ENCODE assay signal across 9 mouse cellular contexts in the genomic region with DNA sequence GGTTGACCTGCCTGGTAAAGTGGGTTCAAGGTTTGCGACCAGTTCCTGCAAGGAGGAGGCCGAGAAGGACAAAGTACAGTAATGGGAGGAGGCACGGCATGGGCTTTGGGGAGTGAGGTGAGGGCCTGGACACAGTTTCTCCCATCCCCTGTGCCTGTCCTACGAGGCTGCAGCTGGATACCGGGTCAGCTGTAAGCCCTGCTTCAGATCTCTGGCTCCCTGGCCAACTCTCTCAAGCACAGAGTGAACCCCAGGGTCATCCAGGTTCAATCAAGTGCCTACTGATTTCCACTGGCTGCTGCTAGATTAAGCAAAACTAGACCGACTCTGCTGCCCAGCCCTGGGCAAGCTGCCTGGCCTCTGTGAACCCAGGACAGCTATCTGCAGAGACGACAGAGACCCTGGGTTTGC. TPM values are rescaled to one million over a fixed set of nuclear protein-coding genes. Genes with fewer than 3 reads are reported as not detected.
DNase-seq lines count a peak whose midpoint lies in the region; ATAC-seq lines count a peak whose summit lies in the region.
"Had no signal": no experiment of that assay in that cellular context is flagged by ENCODE, and none has a peak within 500 bp of the region (broad histone marks: within the 10 kb centered on the region; RNA-seq: fewer than 3 reads in every experiment).

No protein-coding gene starts in this region.

- peaks cover 11% of the 10 kb centered on the region for H3K36me3 ChIP-seq in heart, embryonic 12.5 days
- 0 out of 2 replicates have a peak, but pooled peaks cover 3% of the 10 kb centered on the region for H3K36me3 ChIP-seq in embryonic facial prominence, embryonic 13.5 days
- H3K36me3 ChIP-seq in hindbrain, embryonic 13.5 days: no peaks in the 10 kb centered on the region
- H3K36me3 ChIP-seq in liver, embryonic 16.5 days (ENCODE audit: control insufficient read depth, insufficient read depth): no peaks in the 10 kb centered on the region
- H3K36me3 ChIP-seq: G1E had no signal

- H3K27me3 ChIP-seq in heart, embryonic 12.5 days (replicated peaks): no peaks in the 10 kb centered on the region
- H3K27me3 ChIP-seq in embryonic facial prominence, embryonic 13.5 days: no peaks in the 10 kb centered on the region
- H3K27me3 ChIP-seq in hindbrain, embryonic 13.5 days: no peaks in the 10 kb centered on the region
- H3K27me3 ChIP-seq in liver, embryonic 16.5 days (ENCODE audit: control insufficient read depth, insufficient read depth, low read depth, low read length): peaks cover 57% of the 10 kb centered on the region

- peak overlapping the region; percentile 53 for H3K9ac ChIP-seq in heart, embryonic 12.5 days
- H3K9ac ChIP-seq in embryonic facial prominence, embryonic 13.5 days: 0 out of 2 replicates have a peak overlapping the region, but pooled peaks have one; percentile 7
- peak overlapping the region; percentile 98 for H3K9ac ChIP-seq in hindbrain, embryonic 13.5 days
- no peak overlapping the region for H3K9ac ChIP-seq in liver, embryonic 16.5 days (ENCODE audit: low read depth, low read length)

- H3K4me3 ChIP-seq in heart, embryonic 12.5 days: no peak overlapping the region
- H3K4me3 ChIP-seq in embryonic facial prominence, embryonic 13.5 days: no peak overlapping the region
- no peak overlapping the region for H3K4me3 ChIP-seq in hindbrain, embryonic 13.5 days
- H3K4me3 ChIP-seq in liver, embryonic 16.5 days (ENCODE audit: low read depth, low read length): no peak overlapping the region

- no peaks in the 10 kb centered on the region for H3K9me3 ChIP-seq in heart, embryonic 12.5 days (replicated peaks)
- H3K9me3 ChIP-seq in embryonic facial prominence, embryonic 13.5 days: no peaks in the 10 kb centered on the region
- H3K9me3 ChIP-seq in hindbrain, embryonic 13.5 days: no peaks in the 10 kb centered on the region
- no peaks in the 10 kb centered on the region for H3K9me3 ChIP-seq in liver, embryonic 16.5 days (replicated peaks; ENCODE audit: control insufficient read depth, low read length)
- H3K9me3 ChIP-seq: G1E had no signal

- H3K4me1 ChIP-seq in heart, embryonic 12.5 days (replicated peaks): peaks cover 83% of the 10 kb centered on the region
- peaks cover 82% of the 10 kb centered on the region for H3K4me1 ChIP-seq in embryonic facial prominence, embryonic 13.5 days
- peaks cover 92% of the 10 kb centered on the region for H3K4me1 ChIP-seq in hindbrain, embryonic 13.5 days (replicated peaks)
- H3K4me1 ChIP-seq in liver, embryonic 16.5 days (ENCODE audit: control insufficient read depth, low read depth, low read length): peaks cover 9% of the 10 kb centered on the region

- peak overlapping the region; percentile 44 for H3K27ac ChIP-seq in heart, embryonic 12.5 days (ENCODE audit: poor library complexity, severe bottlenecking)
- no peak overlapping the region for H3K27ac ChIP-seq in embryonic facial prominence, embryonic 13.5 days
- peak overlapping the region; percentile 66; the same call in 1 of the 2 replicates for H3K27ac ChIP-seq in hindbrain, embryonic 13.5 days
- peak overlapping the region; percentile 5; the same call in 1 of the 2 replicates for H3K27ac ChIP-seq in liver, embryonic 16.5 days (ENCODE audit: low read length)

- no peak for DNase-seq in heart, adult 9 months (ENCODE audit: low spot score in 2 of 2)
- DNase-seq in right cerebral cortex, adult 2 months (ENCODE audit: low spot score in 2 of 2): no peak
- DNase-seq in frontal cortex, postnatal 14 days (ENCODE audit: low spot score in 2 of 2): no peak
- DNase-seq in ovary, postnatal 14 days (ENCODE audit: low spot score): no peak

- no peak for ATAC-seq in heart, embryonic 12.5 days (ENCODE audit: insufficient number of reproducible peaks, low FRiP score)
- ATAC-seq in embryonic facial prominence, embryonic 13.5 days (ENCODE audit: insufficient number of reproducible peaks, insufficient read depth, low FRiP score, low TSS enrichment, low read depth): no peak
- ATAC-seq in hindbrain, embryonic 13.5 days (ENCODE audit: low FRiP score): no peak
- ATAC-seq in liver, embryonic 16.5 days (ENCODE audit: low read depth): no peak

- 60% methylated on average over 7 of the region's 7 CpGs for WGBS in heart, embryonic 12.5 days
- 81% methylated on average over 7 of the region's 7 CpGs for WGBS in embryonic facial prominence, embryonic 13.5 days
- WGBS in hindbrain, embryonic 13.5 days: 67% methylated on average over 7 of the region's 7 CpGs
- WGBS in liver, embryonic 16.5 days (ENCODE audit: insufficient replicate concordance): 49% methylated on average over 7 of the region's 7 CpGs

- H3K4me2 ChIP-seq in heart, embryonic 12.5 days: peak overlapping the region; percentile 72; the same call in 1 of the 2 replicates
- H3K4me2 ChIP-seq in embryonic facial prominence, embryonic 13.5 days: no peak overlapping the region
- peak overlapping the region; percentile 88 for H3K4me2 ChIP-seq in hindbrain, embryonic 13.5 days
- H3K4me2 ChIP-seq in liver, embryonic 16.5 days (ENCODE audit: low read depth, low read length): no peak overlapping the region

RNA-seq across cellular contexts. Expression of gene Bcar1, which starts 3.3 kb away (rescaled TPM):
- 46.4 and 47.2 TPM in 2 replicates for polyA plus RNA-seq in heart, embryonic 12.5 days (2016; fragmentation: Nextera tagmentation; extraction: Ambion mirVana)
- 35.6 and 37.3 TPM in 2 replicates for polyA plus RNA-seq in embryonic facial prominence, embryonic 13.5 days (2015; fragmentation: Nextera tagmentation; extraction: Ambion mirVana)
- 55.4 and 55.6 TPM in 2 replicates for polyA plus RNA-seq in hindbrain, embryonic 13.5 days (2015; fragmentation: Nextera tagmentation; extraction: Ambion mirVana)
- polyA plus RNA-seq in liver, embryonic 16.5 days (2015; fragmentation: Nextera tagmentation; extraction: Ambion mirVana): 9.5 and 13.1 TPM in 2 replicates

RNA-seq across cellular contexts. Expression of gene Ctrb1, which starts 49.5 kb away (rescaled TPM):
- not detected in 2 replicates for polyA plus RNA-seq in heart, embryonic 12.5 days (2016; fragmentation: Nextera tagmentation; extraction: Ambion mirVana)
- 1.2 TPM in 1 of 2 replicates, not detected in the other for polyA plus RNA-seq in embryonic facial prominence, embryonic 13.5 days (2015; fragmentation: Nextera tagmentation; extraction: Ambion mirVana)
- 3.1 TPM in 1 of 2 replicates, not detected in the other for polyA plus RNA-seq in hindbrain, embryonic 13.5 days (2015; fragmentation: Nextera tagmentation; extraction: Ambion mirVana)
- polyA plus RNA-seq in liver, embryonic 16.5 days (2015; fragmentation: Nextera tagmentation; extraction: Ambion mirVana): 7.7 and 58.8 TPM in 2 replicates
- polyA plus RNA-seq: G1E had no signal

Comparison
In these comparisons a context has a peak if more than half of its experiments do, and no peak if none do; other contexts are left out.
1. H3K4me2 ChIP-seq: peak in heart, embryonic 12.5 days (single experiment) and hindbrain, embryonic 13.5 days (single experiment); none in embryonic facial prominence, embryonic 13.5 days (single experiment) and liver, embryonic 16.5 days (single experiment).